Mouse (Mus musculus): Measurements from ENCODE around the gene Gm10320. TPM values are rescaled to one million over a fixed set of nuclear protein-coding genes. Genes with fewer than 3 reads are reported as not detected.

Gene Gm10320
- polyA plus RNA-seq, 1 experiment from 2014 or later = not detected

DNA sequence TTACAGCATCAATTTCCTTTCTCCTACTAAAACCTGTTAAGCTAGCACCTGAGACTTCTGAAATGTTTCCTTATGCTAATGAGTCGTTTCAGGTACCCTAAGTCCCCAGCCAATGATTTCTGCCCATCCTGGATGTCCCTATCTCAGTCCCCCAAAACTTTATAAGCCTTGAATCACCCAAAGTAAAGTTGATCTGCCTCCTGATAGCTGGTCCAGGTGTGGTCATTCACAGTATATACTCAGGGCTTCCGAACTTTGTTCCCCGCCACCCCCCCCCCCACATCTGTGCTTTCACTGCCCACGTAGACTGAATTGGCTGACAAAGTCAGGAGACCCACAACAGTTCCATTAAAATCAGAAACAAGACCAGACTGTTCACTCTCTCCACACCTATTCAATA lies 20.3 kb upstream of the Gm10320 start:
- no peak overlapping the region for H3K27ac ChIP-seq
- 86% methylated on average over 4 of the region's 4 CpGs for WGBS (ENCODE audit: missing documents)

DNA sequence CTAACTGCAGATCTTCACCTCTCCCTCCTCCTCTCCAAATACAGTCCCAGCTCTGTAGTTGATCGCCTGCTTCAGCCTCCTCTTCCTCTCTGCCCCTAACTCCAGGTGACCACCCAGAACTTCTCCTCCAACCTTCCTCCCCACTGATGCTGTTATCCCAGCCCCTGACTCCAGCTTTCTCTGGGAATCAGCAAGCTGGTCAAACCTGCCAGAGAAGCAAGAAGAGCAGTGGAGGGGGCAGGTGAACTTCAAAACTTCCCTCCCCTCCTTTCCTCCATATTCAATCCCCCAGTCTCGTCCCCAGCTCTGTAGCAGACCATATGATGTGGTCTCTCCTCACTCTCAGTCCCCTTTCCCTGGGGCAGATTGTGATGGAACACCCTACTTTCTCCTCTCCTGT lies 15.9 kb upstream of the Gm10320 start:
- H3K27ac ChIP-seq = no peak overlapping the region
- 69% methylated on average over 2 of the region's 2 CpGs for WGBS (ENCODE audit: missing documents)
- H3K4me3 ChIP-seq (ENCODE audit: inconsistent target) = no peak overlapping the region
- no peaks in the 10 kb centered on the region for H3K36me3 ChIP-seq (ENCODE audit: inconsistent target)
- no peaks in the 10 kb centered on the region for H3K79me2 ChIP-seq (ENCODE audit: inconsistent target)

More for the DNA sequence above, 20.3 kb upstream of the Gm10320 start:
- Histone ChIP-seq H3K4me3 (ENCODE audit: inconsistent target) (no peak overlapping the region), H3K36me3 (ENCODE audit: inconsistent target) (no peaks in the 10 kb centered on the region), H3K79me2 (ENCODE audit: inconsistent target) (no peaks in the 10 kb centered on the region)

- Histone ChIP-seq H3K27ac (no peak overlapping the region), H3K36me3 (ENCODE audit: inconsistent target) (no peaks in the 10 kb centered on the region), H3K4me3 (ENCODE audit: inconsistent target) (no peak overlapping the region), H3K79me2 (ENCODE audit: inconsistent target) (no peaks in the 10 kb centered on the region)
- WGBS (ENCODE audit: missing documents) = 10% methylated on average over 4 of the region's 4 CpGs
These were observed 14.7 kb upstream of the Gm10320 start for GRCm38 (mm10) chr13:98506496-98506895.

DNA sequence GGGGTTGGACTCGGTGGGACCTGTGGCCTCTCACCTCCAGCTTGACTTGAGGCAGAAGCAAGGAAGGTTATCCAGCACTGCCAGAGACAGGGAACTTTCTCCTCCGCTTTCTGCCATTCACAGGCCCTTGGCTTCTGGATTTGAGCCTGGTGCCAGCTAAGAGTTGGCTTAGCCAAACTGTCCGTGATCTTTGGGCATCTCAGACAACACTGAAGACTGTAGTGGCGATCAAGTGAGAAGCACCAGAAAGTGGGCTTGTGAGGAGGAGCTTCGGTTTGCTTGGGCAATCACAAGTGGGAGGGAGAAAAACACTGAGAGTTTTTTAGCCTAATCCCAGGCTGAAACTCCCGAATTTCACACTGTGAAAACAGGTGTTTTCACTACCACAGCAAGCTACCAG lies 14.2 kb upstream of the Gm10320 start:
- Histone ChIP-seq H3K79me2 (ENCODE audit: inconsistent target) (no peaks in the 10 kb centered on the region), H3K36me3 (ENCODE audit: inconsistent target) (no peaks in the 10 kb centered on the region), H3K27ac (no peak overlapping the region), H3K4me3 (ENCODE audit: inconsistent target) (no peak overlapping the region)
- whole genome bisulfite sequencing (ENCODE audit: missing documents) = 32% methylated on average over 6 of the region's 6 CpGs

GRCm38 (mm10) chr13:98505489-98505857 lies 13.7 kb upstream of the Gm10320 start:
- WGBS (ENCODE audit: missing documents) = 16% methylated on average over 11 of the region's 11 CpGs
- Histone ChIP-seq H3K79me2 (ENCODE audit: inconsistent target) (no peaks in the 10 kb centered on the region), H3K4me3 (ENCODE audit: inconsistent target) (no peak overlapping the region), H3K27ac (no peak overlapping the region), H3K36me3 (ENCODE audit: inconsistent target) (no peaks in the 10 kb centered on the region)

- Histone ChIP-seq H3K79me2 (ENCODE audit: inconsistent target) (no peaks in the 10 kb centered on the region), H3K27ac (no peak overlapping the region), H3K4me3 (ENCODE audit: inconsistent target) (no peak overlapping the region), H3K36me3 (ENCODE audit: inconsistent target) (no peaks in the 10 kb centered on the region)
- 4% methylated on average over 50 of the region's 51 CpGs for WGBS (ENCODE audit: missing documents)
These were observed 13.1 kb upstream of the Gm10320 start for GRCm38 (mm10) chr13:98504661-98505488.

DNA sequence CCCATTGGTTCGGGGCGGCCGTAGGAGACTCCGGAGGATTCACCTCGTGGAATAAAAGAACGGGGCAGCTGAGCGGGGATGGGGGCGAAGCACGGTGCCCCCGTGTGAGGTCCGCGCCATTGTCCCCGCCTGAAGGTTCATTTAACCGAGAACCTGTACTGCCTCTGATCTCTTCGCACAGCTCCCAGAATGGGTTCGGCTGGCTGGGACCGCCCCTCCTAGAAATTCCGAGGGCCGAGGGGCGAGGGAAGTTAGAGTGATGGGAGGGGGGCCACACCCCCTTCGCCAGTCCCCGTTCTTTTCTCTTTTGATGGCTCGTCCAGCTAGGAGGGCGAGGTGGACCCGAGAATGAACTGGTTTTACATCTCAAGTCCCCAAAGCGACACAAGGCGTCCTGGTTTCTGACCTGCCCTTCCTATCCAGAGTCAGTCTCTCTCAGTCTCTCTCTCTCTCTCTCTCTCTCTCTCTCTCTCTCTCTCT lies 12.4 kb upstream of the Gm10320 start:
- Histone ChIP-seq H3K79me2 (ENCODE audit: inconsistent target) (no peaks in the 10 kb centered on the region), H3K27ac (no peak overlapping the region), H3K36me3 (ENCODE audit: inconsistent target) (no peaks in the 10 kb centered on the region), H3K4me3 (ENCODE audit: inconsistent target) (no peak overlapping the region)
- WGBS (ENCODE audit: missing documents) = 4% methylated on average over 24 of the region's 27 CpGs

- WGBS (ENCODE audit: missing documents) = 6% methylated on average over 8 of the region's 8 CpGs
These were observed 11.8 kb upstream of the Gm10320 start for GRCm38 (mm10) chr13:98503601-98504000.

DNA sequence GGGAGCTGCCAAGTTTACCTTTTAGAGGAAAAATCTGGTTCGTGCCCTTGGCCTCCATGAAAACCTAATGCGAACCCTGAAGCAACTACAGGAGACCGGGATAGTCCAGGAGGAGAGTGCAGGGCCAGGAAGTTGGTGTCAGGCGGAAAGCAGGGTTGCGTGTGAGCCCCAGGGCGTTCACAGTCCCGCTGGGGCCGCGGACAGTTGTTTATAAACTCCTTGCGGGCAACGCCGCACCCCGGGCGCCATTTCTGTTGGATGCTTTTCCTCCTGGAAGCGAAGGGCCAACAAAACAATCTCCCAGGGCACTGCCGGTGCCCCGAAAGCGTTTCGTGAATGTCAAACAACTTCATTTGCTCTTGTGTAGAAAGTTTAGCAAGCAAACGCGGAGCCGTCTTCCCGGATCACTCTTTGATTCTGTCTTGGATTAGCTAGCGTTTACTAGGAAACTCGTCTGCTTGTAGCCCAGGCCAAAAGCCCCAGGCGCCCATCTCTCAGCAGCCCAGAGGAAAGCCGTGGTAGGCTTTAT lies 11.1 kb upstream of the Gm10320 start:
- 3% methylated on average over 27 of the region's 27 CpGs for WGBS (ENCODE audit: missing documents)
- Histone ChIP-seq H3K36me3 (ENCODE audit: inconsistent target) (no peaks in the 10 kb centered on the region), H3K4me3 (ENCODE audit: inconsistent target) (no peak overlapping the region), H3K79me2 (ENCODE audit: inconsistent target) (no peaks in the 10 kb centered on the region), H3K27ac (no peak overlapping the region)

More at GRCm38 (mm10) chr13:98503601-98504000, 11.8 kb upstream of the Gm10320 start:
- Histone ChIP-seq H3K4me3 (ENCODE audit: inconsistent target) (no peak overlapping the region), H3K36me3 (ENCODE audit: inconsistent target) (no peaks in the 10 kb centered on the region), H3K79me2 (ENCODE audit: inconsistent target) (no peaks in the 10 kb centered on the region), H3K27ac (no peak overlapping the region)

GRCm38 (mm10) chr13:98502236-98502812 lies 10.5 kb upstream of the Gm10320 start:
- Histone ChIP-seq H3K79me2 (ENCODE audit: inconsistent target) (no peaks in the 10 kb centered on the region), H3K4me3 (ENCODE audit: inconsistent target) (no peak overlapping the region), H3K36me3 (ENCODE audit: inconsistent target) (no peaks in the 10 kb centered on the region), H3K27ac (no peak overlapping the region)
- 1% methylated on average over 16 of the region's 16 CpGs for WGBS (ENCODE audit: missing documents)

GRCm38 (mm10) chr13:98501321-98501720 lies 9.5 kb upstream of the Gm10320 start:
- no peak overlapping the region for H3K4me3 ChIP-seq (ENCODE audit: inconsistent target)
- no peak overlapping the region for H3K27ac ChIP-seq
- no peaks in the 10 kb centered on the region for H3K79me2 ChIP-seq (ENCODE audit: inconsistent target)
- no peaks in the 10 kb centered on the region for H3K36me3 ChIP-seq (ENCODE audit: inconsistent target)
- 9% methylated on average over 6 of the region's 6 CpGs for WGBS (ENCODE audit: missing documents)

DNA sequence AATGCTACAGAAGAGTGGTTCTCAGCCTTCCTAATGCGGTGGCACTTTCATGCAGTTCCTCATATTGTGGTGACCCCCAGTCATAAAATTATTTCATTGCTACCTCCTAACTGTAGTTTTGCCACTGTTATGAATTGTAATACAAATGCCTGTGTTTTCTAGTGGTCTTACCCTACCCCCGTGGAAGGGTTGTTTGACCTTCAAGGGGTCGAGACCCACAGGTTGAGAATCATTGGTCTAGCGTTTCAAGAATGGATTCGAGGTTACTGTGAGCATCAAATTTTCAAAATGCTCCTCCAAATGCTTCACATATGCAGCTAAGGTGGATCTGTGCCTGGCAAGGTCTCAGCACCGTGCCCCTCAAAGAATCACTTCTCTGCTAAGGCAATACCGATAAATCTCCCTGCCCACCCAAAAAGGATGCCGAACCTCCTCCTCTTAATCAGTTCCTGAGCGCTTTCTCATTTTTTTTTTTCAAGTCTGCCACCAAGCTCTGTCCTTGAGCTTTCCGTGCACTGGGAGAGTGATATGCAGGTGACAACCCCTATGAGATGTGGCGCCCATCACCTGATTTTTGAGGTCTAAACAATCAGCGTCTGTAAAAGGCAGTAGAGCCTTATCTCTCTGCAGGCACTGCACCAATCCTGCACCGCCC lies 8.8 kb upstream of the Gm10320 start:
- Histone ChIP-seq H3K27ac (no peak overlapping the region), H3K36me3 (ENCODE audit: inconsistent target) (no peaks in the 10 kb centered on the region), H3K79me2 (ENCODE audit: inconsistent target) (no peaks in the 10 kb centered on the region), H3K4me3 (ENCODE audit: inconsistent target) (no peak overlapping the region)
- 28% methylated on average over 13 of the region's 13 CpGs for WGBS (ENCODE audit: missing documents)

- WGBS (ENCODE audit: missing documents) = 72% methylated on average over 5 of the region's 5 CpGs
These were observed 6.8 kb upstream of the Gm10320 start for GRCm38 (mm10) chr13:98498561-98498960.

GRCm38 (mm10) chr13:98498080-98498479 lies 6.3 kb upstream of the Gm10320 start:
- 67% methylated on average over 11 of the region's 11 CpGs for WGBS (ENCODE audit: missing documents)
- Histone ChIP-seq H3K27ac (no peak overlapping the region), H3K4me3 (ENCODE audit: inconsistent target) (no peak overlapping the region), H3K36me3 (ENCODE audit: inconsistent target) (no peaks in the 10 kb centered on the region), H3K79me2 (ENCODE audit: inconsistent target) (no peaks in the 10 kb centered on the region)

More at GRCm38 (mm10) chr13:98498561-98498960, 6.8 kb upstream of the Gm10320 start:
- H3K36me3 ChIP-seq (ENCODE audit: inconsistent target) = no peaks in the 10 kb centered on the region
- H3K4me3 ChIP-seq (ENCODE audit: inconsistent target) = no peak overlapping the region
- H3K27ac ChIP-seq = no peak overlapping the region
- no peaks in the 10 kb centered on the region for H3K79me2 ChIP-seq (ENCODE audit: inconsistent target)
